Mouse (Mus musculus) spleen, adult 12 weeks (tissue): Measurements from ENCODE around the gene Pgm5.
A peak's percentile ranks its signal among the peaks of the same experiment; 100 is the strongest.

Experiments used
- DNase-seq: peaks from one replicate; pipeline ENCODE4 v3.0.0; 2022; ENCODE audit warnings: low spot score

The Pgm5 gene

GRCm38 (mm10) chr19:24656981-24657380, 204.7 kb downstream of the Pgm5 start:
- DNase-seq = no peak

GRCm38 (mm10) chr19:24653230-24653799, 208.3 kb downstream of the Pgm5 start:
- DNase-seq = no peak

GRCm38 (mm10) chr19:24652342-24653019, 209.2 kb downstream of the Pgm5 start:
- no peak for DNase-seq

GRCm38 (mm10) chr19:24651595-24651994, 210.1 kb downstream of the Pgm5 start:
- no peak for DNase-seq

- DNase-seq = no peak
Measured at GRCm38 (mm10) chr19:24650428-24650827, 211.2 kb downstream of the Pgm5 start.

- DNase-seq = no peak
Measured at GRCm38 (mm10) chr19:24648016-24648415, 213.6 kb downstream of the Pgm5 start.

GRCm38 (mm10) chr19:24646162-24646829, 215.4 kb downstream of the Pgm5 start:
- peak; percentile 31 for DNase-seq

- DNase-seq = no peak
Measured at GRCm38 (mm10) chr19:24644971-24645370, 216.7 kb downstream of the Pgm5 start.

GRCm38 (mm10) chr19:24640982-24641381, 220.7 kb downstream of the Pgm5 start:
- no peak for DNase-seq

GRCm38 (mm10) chr19:24637988-24638387, 223.7 kb downstream of the Pgm5 start:
- DNase-seq = no peak

- no peak for DNase-seq
Measured at GRCm38 (mm10) chr19:24636616-24637015, 225.0 kb downstream of the Pgm5 start.

- peak; percentile 30 for DNase-seq
Measured at GRCm38 (mm10) chr19:24634602-24635001, 227.1 kb downstream of the Pgm5 start.
